Mouse (Mus musculus): ENCODE measurements around the gene Phf21a.

DNA sequence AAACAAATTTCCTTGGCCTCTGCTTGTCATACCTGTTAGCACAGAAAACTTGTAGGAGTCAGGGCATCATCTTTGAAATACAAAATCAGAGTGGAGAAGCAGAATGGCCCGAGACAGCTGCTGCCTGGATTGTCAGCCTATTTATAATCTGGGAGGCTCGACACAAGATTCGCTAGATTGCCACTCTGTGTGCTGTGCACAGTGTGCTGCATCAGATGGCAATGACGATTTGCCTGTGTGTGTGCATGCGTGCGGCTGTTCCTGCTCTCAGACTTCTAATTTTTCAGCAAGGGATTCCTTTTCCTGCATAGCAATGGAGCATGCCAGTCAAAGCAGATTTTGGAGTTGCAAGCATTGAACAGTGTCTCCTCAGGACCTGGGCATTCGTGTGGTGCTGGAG, 185.7 kb downstream of the Phf21a start:
- no peak for TF ChIP-seq EP300 (IDR thresholded peaks at IDR 0.05; ENCODE audit: insufficient read depth, low read depth, low read length)
- TF ChIP-seq POLR2A (IDR thresholded peaks at IDR 0.05; ENCODE audit: insufficient read depth, low read depth, low read length) = no peak
